Mouse (Mus musculus) intestine, postnatal 0 days (tissue): ENCODE data around the gene Agap3. TPM values are rescaled to one million over a fixed set of nuclear protein-coding genes. Genes with fewer than 3 reads are reported as not detected.

Source experiments
- ATAC-seq: fragments of 200-750 bp; cut with Nextera tagmentation; 2 replicates; pipeline ENCODE4 v1.8.0; 2017; ENCODE audit warnings: mild to moderate bottlenecking, moderate TSS enrichment, moderate library complexity
- H3K27ac ChIP-seq: fragments of 300-500 bp; sonication (generic); 2 replicates; pipeline ENCODE4 v1.5.1; 2014; ENCODE audit warnings: mild to moderate bottlenecking, low read depth, low read length, moderate library complexity
- H3K27me3 ChIP-seq: fragments of 300-500 bp; sonication (generic); replicated peaks from 2 replicates; pipeline ENCODE4 v1.6.1; 2014; ENCODE audit warnings: low read length, mixed read lengths; ENCODE audit not compliant: control insufficient read depth, insufficient read depth
- H3K36me3 ChIP-seq: fragments of 300-500 bp; sonication (generic); 2 replicates; pipeline ENCODE4 v1.6.1; 2014; ENCODE audit warnings: mild to moderate bottlenecking, moderate library complexity; ENCODE audit not compliant: control insufficient read depth, insufficient read depth
- H3K4me1 ChIP-seq: fragments of 300-500 bp; sonication (generic); replicated peaks from 2 replicates; pipeline ENCODE4 v1.6.1; 2014; ENCODE audit warnings: antibody characterized with exemption, low read length, mixed read lengths; ENCODE audit not compliant: control insufficient read depth, insufficient read depth
- H3K4me2 ChIP-seq: fragments of 300-500 bp; sonication (generic); replicated peaks from 2 replicates; pipeline ENCODE4 v1.6.1; 2014; ENCODE audit warnings: low read depth, mild to moderate bottlenecking, moderate library complexity
- H3K4me3 ChIP-seq: fragments of 300-500 bp; sonication (generic); 2 replicates; pipeline ENCODE4 v1.5.1; 2014; ENCODE audit warnings: low read depth, low read length
- H3K9ac ChIP-seq: fragments of 300-500 bp; sonication (generic); 2 replicates; pipeline ENCODE4 v1.6.1; 2014; ENCODE audit warnings: mild to moderate bottlenecking, low read depth, low read length
- H3K9me3 ChIP-seq: fragments of 300-500 bp; sonication (generic); 2 replicates; pipeline ENCODE4 v1.6.1; 2016; ENCODE audit warnings: mixed run types; ENCODE audit not compliant: control insufficient read depth
- CTCF ChIP-seq: sonication (generic); IDR thresholded peaks from 2 replicates; pipeline ENCODE4 v1.5.1; 2016; ENCODE audit warnings: low read depth, mild to moderate bottlenecking, control low read depth, antibody characterized with exemption, moderate library complexity
- WGBS: fragments of 180-500 bp; shearing (Covaris S2); extraction: QIAGEN DNeasy Blood & Tissue Kit; methylation state at CpG from one replicate; pipeline ENCODE4 v1.1.7; 2014; 5-methylcytosine and 5-hydroxymethylcytosine counted together
- polyA plus RNA-seq: library from polyadenylated mRNA; unstranded; fragments of >200 nt; fragmentation: Nextera tagmentation; extraction: Ambion mirVana; gene quantifications from 2 replicates; pipeline ENCODE4 v1.2.1, GENCODE M21; 2015

Gene Agap3
- polyA plus RNA-seq, 1 experiment from 2014 or later = 14.9 TPM

DNA sequence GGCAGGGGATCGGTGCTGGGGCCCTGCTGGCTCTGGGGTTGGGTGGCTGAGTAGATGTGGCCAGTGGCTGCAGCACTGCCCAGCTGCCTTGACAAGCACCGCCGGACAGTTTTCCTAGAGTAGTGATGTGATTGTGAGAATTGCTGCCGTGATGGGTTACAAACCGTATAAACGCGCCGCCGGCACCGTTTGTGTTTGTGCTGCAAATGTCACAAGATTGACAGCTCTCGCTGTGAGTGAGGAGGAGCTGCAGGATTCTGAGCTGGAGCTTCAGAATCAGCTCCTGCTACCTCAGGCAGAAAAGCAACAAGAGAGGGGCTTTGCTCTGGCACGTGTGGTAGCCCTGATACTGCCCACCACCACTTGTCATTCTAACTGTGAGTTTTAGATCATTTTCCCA, 14.8 kb downstream of the Agap3 start:
- Histone ChIP-seq H3K27me3 (no peaks in the 10 kb centered on the region), H3K36me3 (peaks cover 4% of the 10 kb centered on the region; the same call in 1 of the 2 replicates), H3K4me1 (no peaks in the 10 kb centered on the region), H3K4me2 (no peak overlapping the region), H3K9me3 (no peaks in the 10 kb centered on the region), H3K4me3 (no peak overlapping the region), H3K9ac (no peak overlapping the region), H3K27ac (no peak overlapping the region)
- 68% methylated on average over 12 of the region's 12 CpGs for WGBS
- no peak for ATAC-seq
- TF ChIP-seq CTCF = no peak

GRCm38 (mm10) chr5:24470600-24470999, 18.6 kb downstream of the Agap3 start:
- Histone ChIP-seq H3K4me2 (no peak overlapping the region), H3K27ac (no peak overlapping the region), H3K36me3 (no peaks in the 10 kb centered on the region), H3K27me3 (no peaks in the 10 kb centered on the region; the same call in 1 of the 2 replicates), H3K9ac (no peak overlapping the region), H3K4me3 (no peak overlapping the region), H3K4me1 (peaks cover 9% of the 10 kb centered on the region), H3K9me3 (no peaks in the 10 kb centered on the region)
- WGBS = 8% methylated on average over 5 of the region's 5 CpGs
- TF ChIP-seq CTCF = peak; percentile 98
- peak; percentile 44; the same call in 1 of the 2 replicates for ATAC-seq

- no peak overlapping the region for H3K4me2 ChIP-seq
- H3K4me1 ChIP-seq = peaks cover 12% of the 10 kb centered on the region
- WGBS = 41% methylated on average over 7 of the region's 7 CpGs
- TF ChIP-seq CTCF = no peak
- H3K9me3 ChIP-seq = no peaks in the 10 kb centered on the region
- H3K27me3 ChIP-seq = no peaks in the 10 kb centered on the region; the same call in 1 of the 2 replicates
- ATAC-seq = no peak
- H3K36me3 ChIP-seq = peaks cover 7% of the 10 kb centered on the region
- H3K27ac ChIP-seq = no peak overlapping the region
- H3K9ac ChIP-seq = no peak overlapping the region
- no peak overlapping the region for H3K4me3 ChIP-seq
These were observed 21.1 kb downstream of the Agap3 start for GRCm38 (mm10) chr5:24472884-24473619.

DNA sequence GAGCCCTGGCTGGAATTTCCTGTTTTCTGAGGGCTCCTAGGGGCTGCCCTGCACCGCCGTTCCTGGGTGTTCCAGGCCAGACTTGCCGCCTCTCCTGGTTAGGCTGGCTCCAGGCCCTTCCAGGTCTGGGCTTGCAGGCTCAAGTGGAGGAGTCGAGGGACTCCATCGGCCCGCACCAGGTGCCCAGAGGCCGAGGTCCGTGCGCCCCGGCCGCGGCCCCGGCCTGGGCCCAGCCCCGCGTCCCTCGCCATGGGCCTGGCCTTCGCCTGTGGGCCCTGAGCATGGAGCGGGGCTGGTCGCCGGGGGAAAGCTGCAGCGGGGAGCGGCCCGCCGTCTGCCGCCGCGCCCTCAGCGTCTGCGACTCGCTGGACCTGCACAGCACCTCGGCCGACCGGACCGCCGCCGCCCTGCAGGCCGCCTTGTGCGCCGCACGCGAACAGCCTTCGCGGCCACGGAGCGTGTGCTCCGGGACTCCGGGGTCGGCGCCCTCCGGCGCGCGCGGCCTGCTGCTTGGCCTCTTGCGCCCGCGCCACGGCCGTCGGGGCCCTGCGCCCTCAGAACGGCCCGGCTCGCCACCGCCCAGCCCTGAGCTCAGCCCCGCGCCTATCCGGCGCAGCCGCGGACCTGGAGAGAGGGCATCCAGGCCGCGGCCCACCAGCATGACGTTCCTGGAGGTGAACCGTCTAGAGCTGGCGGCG, 22.2 kb downstream of the Agap3 start:
- peak; percentile 30; the same call in 1 of the 2 replicates for ATAC-seq
- H3K4me1 ChIP-seq = peaks cover 12% of the 10 kb centered on the region
- H3K4me2 ChIP-seq = peak overlapping the region; percentile 85
- peak overlapping the region; percentile 38 for H3K9ac ChIP-seq
- no peaks in the 10 kb centered on the region for H3K9me3 ChIP-seq
- 0 out of 2 replicates have a peak, but pooled peaks have one; percentile 18 for TF ChIP-seq CTCF
- H3K4me3 ChIP-seq = peak overlapping the region; percentile 43
- no peak overlapping the region for H3K27ac ChIP-seq
- H3K36me3 ChIP-seq = peaks cover 17% of the 10 kb centered on the region
- no peaks in the 10 kb centered on the region; the same call in 1 of the 2 replicates for H3K27me3 ChIP-seq
- 13% methylated on average over 75 of the region's 77 CpGs for WGBS

DNA sequence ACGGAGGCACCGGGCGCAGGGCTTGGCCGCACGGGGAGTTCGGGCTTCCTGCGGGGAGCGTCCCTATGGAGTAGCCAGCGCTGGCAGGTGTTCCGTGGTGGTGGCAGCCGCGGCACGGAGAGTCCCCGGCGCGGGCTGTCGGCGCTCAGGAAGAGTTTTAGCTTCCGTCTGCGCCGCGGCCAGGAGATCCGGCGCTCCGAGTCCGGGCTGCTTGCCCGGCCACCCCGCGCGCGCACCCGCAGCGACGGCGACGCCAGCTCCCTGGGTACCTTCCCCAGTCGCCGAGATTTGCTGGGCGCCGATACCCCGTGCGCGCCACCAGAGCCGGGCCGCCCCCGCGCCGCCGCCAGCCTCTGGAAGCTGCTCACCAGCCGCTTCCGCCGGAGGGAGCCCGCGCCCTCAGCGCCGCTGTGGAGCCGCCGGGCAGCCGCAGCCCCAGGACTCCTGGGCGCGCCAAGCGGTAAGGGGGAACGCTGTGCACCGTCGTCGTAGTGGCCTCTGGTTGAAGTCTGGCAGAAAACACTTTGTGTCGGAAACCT, 22.8 kb downstream of the Agap3 start:
- Histone ChIP-seq H3K4me1 (peaks cover 12% of the 10 kb centered on the region), H3K27me3 (no peaks in the 10 kb centered on the region; the same call in 1 of the 2 replicates), H3K4me3 (peak overlapping the region; percentile 43), H3K9me3 (no peaks in the 10 kb centered on the region), H3K27ac (no peak overlapping the region), H3K36me3 (peaks cover 23% of the 10 kb centered on the region), H3K9ac (peak overlapping the region; percentile 38), H3K4me2 (peak overlapping the region; percentile 85)
- TF ChIP-seq CTCF = peak; percentile 57
- WGBS = 8% methylated on average over 66 of the region's 67 CpGs
- ATAC-seq = no peak
